In the genomic region with DNA sequence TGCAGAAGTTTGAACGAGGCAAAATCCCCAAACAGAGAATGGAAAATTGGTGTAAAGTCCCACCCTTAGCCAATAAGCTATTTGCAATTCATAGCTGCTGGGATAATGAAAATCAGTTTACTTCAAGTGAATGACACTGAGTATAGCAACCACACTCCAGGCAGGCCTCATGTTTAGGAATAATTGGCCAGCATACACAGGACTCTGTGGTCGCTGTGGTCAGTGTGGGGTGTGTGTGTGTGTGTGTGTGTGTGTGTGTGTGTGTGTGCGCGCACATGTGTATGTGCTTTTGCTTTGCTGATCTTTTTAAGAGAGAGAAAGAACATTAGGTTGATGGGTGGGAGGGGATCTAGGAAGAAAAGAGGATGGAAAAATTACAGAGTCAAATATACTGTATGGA, we compare ENCODE assay signal across 18 mouse cellular contexts.
"Had no signal": no experiment of that assay in that cellular context is flagged by ENCODE, and none has a peak within 500 bp of the region (broad histone marks: within the 10 kb centered on the region; RNA-seq: fewer than 3 reads in every experiment).

No protein-coding gene starts in this region.

- H3K4me1 ChIP-seq: liver, embryonic 12.5 days had no signal

- H3K4me2 ChIP-seq: liver, embryonic 12.5 days; lung, embryonic 14.5 days; neural tube, embryonic 13.5 days; neural tube, embryonic 15.5 days had no signal

- H3K27ac ChIP-seq: liver, embryonic 12.5 days; liver, embryonic 14.5 days; midbrain, embryonic 10.5 days; neural tube, embryonic 13.5 days; neural tube, embryonic 15.5 days had no signal

- H3K9ac ChIP-seq: liver, embryonic 12.5 days; liver, embryonic 14.5 days; lung, embryonic 14.5 days; neural tube, embryonic 13.5 days; neural tube, embryonic 15.5 days had no signal

- H3K36me3 ChIP-seq: liver, embryonic 12.5 days; midbrain, embryonic 10.5 days; neural tube, embryonic 13.5 days; neural tube, embryonic 15.5 days had no signal

- H3K4me3 ChIP-seq: liver, embryonic 12.5 days; midbrain, embryonic 10.5 days; myocyte; neural tube, embryonic 13.5 days; neural tube, embryonic 15.5 days had no signal

- ATAC-seq: liver, embryonic 12.5 days had no signal

- H3K9me3 ChIP-seq: liver, embryonic 12.5 days; midbrain, embryonic 10.5 days; neural tube, embryonic 15.5 days had no signal

- H3K27me3 ChIP-seq: liver, embryonic 12.5 days; neural tube, embryonic 13.5 days; neural tube, embryonic 15.5 days had no signal

- DNase-seq: lung, adult 18-20 months; lung, embryonic 14.5 days; lung, postnatal 10 days; lung, postnatal 4 days; retina, postnatal 1 day; right cerebral cortex, adult 18-20 months; right cerebral cortex, postnatal 25 days; right cerebral cortex, postnatal 4 days; spleen, adult 18-20 months; thymus, adult 18-20 months; thymus, postnatal 14 days; thymus, postnatal 36 days had no signal
